Mouse (Mus musculus) cerebellum, adult 2 months (tissue): ENCODE measurements at regions not wholly inside any gene's neighbourhood (a gene's known extent, or its start where the extent isn't known, plus 50 kb on each side); places are given as distances from the start of the nearest gene placed in this dataset.

Source experiments
- DNase-seq, 2 experiments: peaks; one replicate each; pipeline ENCODE4 v3.0.0; 2021
- H3K27ac ChIP-seq: fragments of 200-500 bp; 2 replicates; pipeline ENCODE4 v1.5.1; 2012; ENCODE audit warnings: low read length, control low read depth, inconsistent platforms; ENCODE audit not compliant: insufficient read depth
- H3K27me3 ChIP-seq: fragments of 200-500 bp; 2 replicates; pipeline ENCODE4 v1.6.1; 2012; ENCODE audit warnings: inconsistent platforms, mild to moderate bottlenecking, low read length, moderate library complexity; ENCODE audit not compliant: control insufficient read depth, insufficient read depth
- H3K4me1 ChIP-seq: fragments of 200-500 bp; 2 replicates; pipeline ENCODE4 v1.6.1; 2011; ENCODE audit warnings: low read length; ENCODE audit not compliant: control insufficient read depth, insufficient read depth
- H3K4me3 ChIP-seq: fragments of 200-500 bp; replicated peaks from 2 replicates; pipeline ENCODE3; 2011; ENCODE audit warnings: mild to moderate bottlenecking, low read depth, low read length, control low read depth; ENCODE audit not compliant: insufficient read depth
- CTCF ChIP-seq: fragments of 200-500 bp; IDR thresholded peaks from 2 replicates; pipeline ENCODE4 v1.5.1; 2011; ENCODE audit warnings: low read depth, mild to moderate bottlenecking, control low read depth, low read length, moderate library complexity, borderline replicate concordance; ENCODE audit not compliant: insufficient read depth
- POLR2A ChIP-seq: fragments of 200-500 bp; IDR thresholded peaks from 2 replicates; pipeline ENCODE4 v1.6.1; 2011; ENCODE audit warnings: low read length, control low read depth, borderline replicate concordance; ENCODE audit not compliant: insufficient read depth
- WGBS: fragments of 180-500 bp; shearing (Covaris S2); methylation state at CpG from one replicate; pipeline ENCODE4 v1.1.7; 2018; 5-methylcytosine and 5-hydroxymethylcytosine counted together

- Histone ChIP-seq H3K4me3 (no peak overlapping the region), H3K4me1 (no peaks in the 10 kb centered on the region), H3K27me3 (no peaks in the 10 kb centered on the region), H3K27ac (no peak overlapping the region)
- WGBS: 92% methylated on average over 1 of the region's 1 CpGs
- no peak for DNase-seq
- TF ChIP-seq POLR2A (no peak), CTCF (no peak)
These were observed 129.3 kb upstream of the Podxl start for GRCm38 (mm10) chr6:31693047-31693446.

GRCm38 (mm10) chr6:31692024-31692423 lies 128.2 kb upstream of the Podxl start:
- no peak overlapping the region for H3K27ac ChIP-seq
- WGBS: 62% methylated on average over 6 of the region's 6 CpGs
- no peak for DNase-seq
- no peaks in the 10 kb centered on the region for H3K4me1 ChIP-seq
- no peaks in the 10 kb centered on the region for H3K27me3 ChIP-seq
- TF ChIP-seq CTCF: no peak
- TF ChIP-seq POLR2A: no peak
- H3K4me3 ChIP-seq: no peak overlapping the region

- DNase-seq: no peak
- no peak for TF ChIP-seq POLR2A
- TF ChIP-seq CTCF: no peak
- H3K27ac ChIP-seq: no peak overlapping the region
- H3K27me3 ChIP-seq: no peaks in the 10 kb centered on the region
- H3K4me3 ChIP-seq: no peak overlapping the region
- no peaks in the 10 kb centered on the region for H3K4me1 ChIP-seq
- WGBS: 16% methylated on average over 2 of the region's 2 CpGs
These were observed 116.3 kb upstream of the Podxl start for GRCm38 (mm10) chr6:31680101-31680500.

GRCm38 (mm10) chr6:31665671-31666486 lies 102.1 kb upstream of the Podxl start:
- Histone ChIP-seq H3K27ac (no peak overlapping the region), H3K27me3 (no peaks in the 10 kb centered on the region), H3K4me1 (0 out of 2 replicates have a peak, but pooled peaks cover 2% of the 10 kb centered on the region), H3K4me3 (no peak overlapping the region)
- DNase-seq: no peak
- 84% methylated on average over 17 of the region's 17 CpGs for WGBS
- TF ChIP-seq POLR2A (no peak), CTCF (no peak)

GRCm38 (mm10) chr6:31664495-31664894 lies 100.7 kb upstream of the Podxl start:
- TF ChIP-seq POLR2A (no peak), CTCF (peak; percentile 98)
- H3K27me3 ChIP-seq: no peaks in the 10 kb centered on the region
- no peak overlapping the region for H3K4me3 ChIP-seq
- WGBS: 19% methylated on average over 7 of the region's 7 CpGs
- DNase-seq: peak; percentile 70 to 84
- H3K27ac ChIP-seq: no peak overlapping the region
- 0 out of 2 replicates have a peak, but pooled peaks cover 2% of the 10 kb centered on the region for H3K4me1 ChIP-seq

GRCm38 (mm10) chr6:31660778-31661177 lies 97.0 kb upstream of the Podxl start:
- TF ChIP-seq CTCF (peak; percentile 83), POLR2A (no peak)
- H3K27me3 ChIP-seq: no peaks in the 10 kb centered on the region
- 8% methylated on average over 8 of the region's 8 CpGs for WGBS
- peak; percentile 58 to 70 for DNase-seq
- H3K4me3 ChIP-seq: no peak overlapping the region
- 0 out of 2 replicates have a peak, but pooled peaks cover 2% of the 10 kb centered on the region for H3K4me1 ChIP-seq
- no peak overlapping the region for H3K27ac ChIP-seq

- Histone ChIP-seq H3K27ac (no peak overlapping the region), H3K4me1 (0 out of 2 replicates have a peak, but pooled peaks cover 2% of the 10 kb centered on the region), H3K4me3 (no peak overlapping the region), H3K27me3 (no peaks in the 10 kb centered on the region)
- TF ChIP-seq POLR2A (no peak), CTCF (no peak)
- WGBS: 61% methylated on average over 4 of the region's 4 CpGs
- no peak for DNase-seq
These were observed 96.1 kb upstream of the Podxl start for GRCm38 (mm10) chr6:31659901-31660300.

- Histone ChIP-seq H3K27me3 (no peaks in the 10 kb centered on the region; the same call in 1 of the 2 replicates), H3K4me3 (no peak overlapping the region), H3K27ac (no peak overlapping the region), H3K4me1 (no peaks in the 10 kb centered on the region)
- DNase-seq: no peak
- no peak for TF ChIP-seq POLR2A
- 89% methylated on average over 19 of the region's 19 CpGs for WGBS
These were observed 94.8 kb upstream of the Podxl start for GRCm38 (mm10) chr6:31658447-31659199.
